Mouse (Mus musculus) cerebellum, adult 2 months (tissue): ENCODE measurements around the gene Creb3l1. TPM values are rescaled to one million over a fixed set of nuclear protein-coding genes. Genes with fewer than 3 reads are reported as not detected.

Experiments
- DNase-seq, 2 experiments: peaks; one replicate each; pipeline ENCODE4 v3.0.0; 2021
- H3K27ac ChIP-seq: fragments of 200-500 bp; 2 replicates; pipeline ENCODE4 v1.5.1; 2012; ENCODE audit warnings: low read length, control low read depth, inconsistent platforms; ENCODE audit not compliant: insufficient read depth
- H3K27me3 ChIP-seq: fragments of 200-500 bp; 2 replicates; pipeline ENCODE4 v1.6.1; 2012; ENCODE audit warnings: inconsistent platforms, mild to moderate bottlenecking, low read length, moderate library complexity; ENCODE audit not compliant: control insufficient read depth, insufficient read depth
- H3K4me1 ChIP-seq: fragments of 200-500 bp; 2 replicates; pipeline ENCODE4 v1.6.1; 2011; ENCODE audit warnings: low read length; ENCODE audit not compliant: control insufficient read depth, insufficient read depth
- H3K4me3 ChIP-seq: fragments of 200-500 bp; replicated peaks from 2 replicates; pipeline ENCODE3; 2011; ENCODE audit warnings: mild to moderate bottlenecking, low read depth, low read length, control low read depth; ENCODE audit not compliant: insufficient read depth
- CTCF ChIP-seq: fragments of 200-500 bp; IDR thresholded peaks from 2 replicates; pipeline ENCODE4 v1.5.1; 2011; ENCODE audit warnings: low read depth, mild to moderate bottlenecking, control low read depth, low read length, moderate library complexity, borderline replicate concordance; ENCODE audit not compliant: insufficient read depth
- POLR2A ChIP-seq: fragments of 200-500 bp; IDR thresholded peaks from 2 replicates; pipeline ENCODE4 v1.6.1; 2011; ENCODE audit warnings: low read length, control low read depth, borderline replicate concordance; ENCODE audit not compliant: insufficient read depth
- WGBS: fragments of 180-500 bp; shearing (Covaris S2); methylation state at CpG from one replicate; pipeline ENCODE4 v1.1.7; 2018; 5-methylcytosine and 5-hydroxymethylcytosine counted together
- polyA plus RNA-seq: library from polyadenylated mRNA; depleted of rRNA; stranded (reverse); fragments of >200 nt; gene quantifications from 2 replicates; pipeline ENCODE4 v1.2.3, GENCODE M21; 2012

Creb3l1 gene
- polyA plus RNA-seq, 1 experiment, result 1.3 TPM

- WGBS, result 68% methylated on average over 7 of the region's 7 CpGs
Measured at GRCm38 (mm10) chr2:91973416-91974135, 50.7 kb downstream of the Creb3l1 start.

GRCm38 (mm10) chr2:91972121-91972566, 52.2 kb downstream of the Creb3l1 start:
- WGBS, result 71% methylated on average over 13 of the region's 13 CpGs
- TF ChIP-seq POLR2A (no peak), CTCF (no peak)
- H3K4me3 ChIP-seq, result no peak overlapping the region
- H3K27me3 ChIP-seq, result no peaks in the 10 kb centered on the region
- H3K27ac ChIP-seq, result peak overlapping the region; percentile 53
- peaks cover 21% of the 10 kb centered on the region for H3K4me1 ChIP-seq
- no peak for DNase-seq

More at GRCm38 (mm10) chr2:91973416-91974135, 50.7 kb downstream of the Creb3l1 start:
- H3K27me3 ChIP-seq, result no peaks in the 10 kb centered on the region
- DNase-seq, result no peak
- H3K27ac ChIP-seq, result peak overlapping the region; percentile 48; the same call in 1 of the 2 replicates
- TF ChIP-seq POLR2A (no peak), CTCF (no peak)
- H3K4me3 ChIP-seq, result no peak overlapping the region
- peaks cover 15% of the 10 kb centered on the region for H3K4me1 ChIP-seq

- peak; percentile 82 to 89 for DNase-seq
- Histone ChIP-seq H3K27me3 (no peaks in the 10 kb centered on the region), H3K4me3 (no peak overlapping the region), H3K4me1 (peaks cover 21% of the 10 kb centered on the region), H3K27ac (peak overlapping the region; percentile 91)
- WGBS, result 5% methylated on average over 21 of the region's 21 CpGs
- TF ChIP-seq POLR2A (0 out of 2 replicates have a peak, but pooled peaks have one; percentile 9), CTCF (no peak)
Measured at GRCm38 (mm10) chr2:91971231-91972097, 52.8 kb downstream of the Creb3l1 start.

- no peak for DNase-seq
- peaks cover 21% of the 10 kb centered on the region for H3K4me1 ChIP-seq
- 59% methylated on average over 11 of the region's 11 CpGs for WGBS
- H3K4me3 ChIP-seq, result no peak overlapping the region
- no peaks in the 10 kb centered on the region for H3K27me3 ChIP-seq
- TF ChIP-seq POLR2A (no peak), CTCF (no peak)
- H3K27ac ChIP-seq, result 0 out of 2 replicates have a peak overlapping the region, but pooled peaks have one; percentile 21
Measured at GRCm38 (mm10) chr2:91967962-91968361, 56.3 kb downstream of the Creb3l1 start.

- Histone ChIP-seq H3K27ac (no peak overlapping the region), H3K4me3 (no peak overlapping the region), H3K27me3 (no peaks in the 10 kb centered on the region), H3K4me1 (peaks cover 13% of the 10 kb centered on the region)
- no peak for DNase-seq
- 90% methylated on average over 5 of the region's 5 CpGs for WGBS
- no peak for TF ChIP-seq POLR2A
- no peak for TF ChIP-seq CTCF
Measured at GRCm38 (mm10) chr2:91966367-91966766, 57.9 kb downstream of the Creb3l1 start.

GRCm38 (mm10) chr2:91965417-91965816, 58.9 kb downstream of the Creb3l1 start:
- Histone ChIP-seq H3K27me3 (no peaks in the 10 kb centered on the region), H3K27ac (no peak overlapping the region), H3K4me1 (peaks cover 10% of the 10 kb centered on the region), H3K4me3 (no peak overlapping the region)
- no peak for DNase-seq
- TF ChIP-seq CTCF (no peak), POLR2A (no peak)
- WGBS, result 66% methylated on average over 20 of the region's 20 CpGs

GRCm38 (mm10) chr2:91964610-91965204, 59.6 kb downstream of the Creb3l1 start:
- H3K27ac ChIP-seq, result no peak overlapping the region

More at GRCm38 (mm10) chr2:91964610-91965204, 59.6 kb downstream of the Creb3l1 start:
- no peak for DNase-seq
- Histone ChIP-seq H3K4me3 (no peak overlapping the region), H3K4me1 (peaks cover 17% of the 10 kb centered on the region), H3K27me3 (no peaks in the 10 kb centered on the region)
- no peak for TF ChIP-seq POLR2A
- TF ChIP-seq CTCF, result no peak
- 87% methylated on average over 3 of the region's 3 CpGs for WGBS
